Mouse (Mus musculus): ENCODE data around the gene Prcd. TPM values are rescaled to one million over a fixed set of nuclear protein-coding genes. Genes with fewer than 3 reads are reported as not detected.

The Prcd gene
- total and polyA plus RNA-seq, 3 experiments, result not detected

DNA sequence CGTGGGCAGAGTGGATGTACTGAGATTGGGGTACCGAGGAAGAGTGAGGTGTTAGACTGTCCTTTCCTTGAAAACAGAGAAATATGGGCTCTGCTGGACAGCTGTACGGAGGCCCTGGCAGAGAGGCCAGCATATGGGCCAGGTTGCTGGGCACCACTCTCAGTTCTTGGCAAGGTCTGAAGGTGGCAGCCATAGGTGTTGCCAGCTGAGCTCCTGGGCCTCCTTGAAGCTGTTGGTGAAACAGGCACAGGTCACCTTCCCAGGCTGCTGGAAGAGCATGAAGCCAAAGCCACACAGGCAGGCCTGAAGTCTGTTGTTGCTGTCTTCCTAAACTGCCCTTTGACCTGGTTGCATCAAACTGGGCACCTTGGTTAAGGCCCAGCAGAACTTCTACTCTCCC lies 11.6 kb upstream of the Prcd start:
- Histone ChIP-seq H3K9ac (ENCODE audit: insufficient read depth, low read depth) (no peak overlapping the region), H3K79me2 (replicated peaks; ENCODE audit: control insufficient read depth, extremely low read depth, insufficient read depth, poor library complexity, severe bottlenecking) (no peaks in the 10 kb centered on the region), H3K4me2 (ENCODE audit: insufficient read depth, low read depth, poor library complexity, severe bottlenecking) (no peak overlapping the region), H3K27ac (ENCODE audit: insufficient read depth, low read depth) (no peak overlapping the region), H3K9me3 (replicated peaks; ENCODE audit: low read length) (peaks cover 19% of the 10 kb centered on the region), H3K4me3 (replicated peaks in 1 of 3; ENCODE audit: low read depth in 2 of 3, low read length in 2 of 3, poor library complexity in 1 of 3) (no peak overlapping the region), H3K4me1 (ENCODE audit: control insufficient read depth in 1 of 2, insufficient read depth in 2 of 2) (peaks cover 3 to 33% of the 10 kb centered on the region in 2 experiments; a peak in 3 of 4 replicates), H3K27me3 (replicated peaks) (peaks cover 36% of the 10 kb centered on the region), H3K36me3 (replicated peaks in 1 of 2; ENCODE audit: control insufficient read depth in 1 of 2, insufficient read depth in 1 of 2, low read length in 1 of 2) (no peaks in the 10 kb centered on the region)
- dilution Hi-C loops (cut with MboI; ENCODE audit: extremely low pct_ligation_motif_present, extremely low pct_unique_long_range_greater_than_20kb, low sequenced_read_pairs), result no loop called here
- in situ Hi-C loops (cut with MboI; ENCODE audit: low pct_ligation_motif_present, low pct_unique_long_range_greater_than_20kb, low sequenced_read_pairs), result loop anchor here (5.0 to 10.0 kb wide), 2 partner anchors 166 to 413 kb away; no protein-coding TSS in a partner anchor
- DNase-seq (ENCODE audit: extremely low read depth), result no peak
- TF ChIP-seq EP300 (IDR thresholded peaks at IDR 0.05; ENCODE audit: low read length) (no peak), IRF4 (IDR thresholded peaks at IDR 0.05; ENCODE audit: low read depth, low read length) (no peak), MAZ (IDR thresholded peaks at IDR 0.05; ENCODE audit: low read depth, low read length) (no peak), KAT2A (IDR thresholded peaks at IDR 0.05; ENCODE audit: insufficient replicate concordance, low read length) (no peak), POLR2A (IDR thresholded peaks at IDR 0.05; ENCODE audit: low read depth, low read length) (no peak), NRF1 (IDR thresholded peaks at IDR 0.05; ENCODE audit: low read depth, low read length) (no peak), RAD21 (IDR thresholded peaks at IDR 0.05; ENCODE audit: low read depth, low read length) (no peak), MYC (IDR thresholded peaks at IDR 0.05; ENCODE audit: low read depth, low read length) (no peak), USF1 (IDR thresholded peaks at IDR 0.05; ENCODE audit: low read depth, low read length) (no peak), CHD2 (IDR thresholded peaks at IDR 0.05; ENCODE audit: low read length) (no peak), JUN (IDR thresholded peaks at IDR 0.05; ENCODE audit: insufficient read depth, low read depth, low read length) (no peak), SIN3A (IDR thresholded peaks at IDR 0.05; ENCODE audit: low read length) (no peak), MXI1 (IDR thresholded peaks at IDR 0.05; ENCODE audit: low read depth, low read length) (no peak), ETS1 (conservative IDR thresholded peaks at IDR 0.05; ENCODE audit: low read depth, low read length) (no peak), ZC3H11A (IDR thresholded peaks at IDR 0.05; ENCODE audit: low read depth, low read length) (no peak)

GRCm38 (mm10) chr11:116642681-116643578 lies 10.4 kb upstream of the Prcd start:
- Histone ChIP-seq H3K27ac (ENCODE audit: insufficient read depth, low read depth) (no peak overlapping the region), H3K36me3 (replicated peaks in 1 of 2; ENCODE audit: control insufficient read depth in 1 of 2, insufficient read depth in 1 of 2, low read length in 1 of 2) (no peaks in the 10 kb centered on the region), H3K4me3 (replicated peaks in 1 of 3; ENCODE audit: low read depth in 2 of 3, low read length in 2 of 3, poor library complexity in 1 of 3) (no peak overlapping the region), H3K27me3 (replicated peaks) (peaks cover 40% of the 10 kb centered on the region), H3K79me2 (replicated peaks; ENCODE audit: control insufficient read depth, extremely low read depth, insufficient read depth, poor library complexity, severe bottlenecking) (no peaks in the 10 kb centered on the region), H3K9me3 (replicated peaks; ENCODE audit: low read length) (peaks cover 16% of the 10 kb centered on the region), H3K4me1 (ENCODE audit: control insufficient read depth in 1 of 2, insufficient read depth in 2 of 2) (peaks cover 3 to 38% of the 10 kb centered on the region in 2 experiments; a peak in 3 of 4 replicates), H3K4me2 (ENCODE audit: insufficient read depth, low read depth, poor library complexity, severe bottlenecking) (peak overlapping the region; percentile 33), H3K9ac (ENCODE audit: insufficient read depth, low read depth) (no peak overlapping the region)
- in situ Hi-C loops (cut with MboI; ENCODE audit: low pct_ligation_motif_present, low pct_unique_long_range_greater_than_20kb, low sequenced_read_pairs), result loop anchor here (5.0 to 10.0 kb wide), 2 partner anchors 164 to 412 kb away; no protein-coding TSS in a partner anchor
- dilution Hi-C loops (cut with MboI; ENCODE audit: extremely low pct_ligation_motif_present, extremely low pct_unique_long_range_greater_than_20kb, low sequenced_read_pairs), result no loop called here
- DNase-seq (ENCODE audit: extremely low read depth), result peak; percentile 92
- TF ChIP-seq TCF12 (IDR thresholded peaks at IDR 0.05; ENCODE audit: low read depth, low read length), result 0 out of 2 replicates have a peak, but pooled peaks have one; percentile 19
- no peak for TF ChIP-seq CHD2 (IDR thresholded peaks at IDR 0.05; ENCODE audit: low read length)
- 0 out of 2 replicates have a peak, but pooled peaks have one; percentile 56 for TF ChIP-seq MYC (IDR thresholded peaks at IDR 0.05; ENCODE audit: low read depth, low read length)
- TF ChIP-seq ZKSCAN1 (IDR thresholded peaks at IDR 0.05; ENCODE audit: borderline replicate concordance, low read depth, low read length), result no peak
- no peak for TF ChIP-seq PAX5 (IDR thresholded peaks at IDR 0.05; ENCODE audit: low read length)
- no peak for TF ChIP-seq JUN (IDR thresholded peaks at IDR 0.05; ENCODE audit: insufficient read depth, low read depth, low read length)
- peak; percentile 85 for TF ChIP-seq ZC3H11A (IDR thresholded peaks at IDR 0.05; ENCODE audit: low read depth, low read length)
- no peak for TF ChIP-seq RCOR1 (conservative IDR thresholded peaks at IDR 0.05; ENCODE audit: low read depth, low read length)
- TF ChIP-seq ELF1 (IDR thresholded peaks at IDR 0.05; ENCODE audit: low read depth, low read length), result peak; percentile 61; the same call in 1 of the 2 replicates
- TF ChIP-seq KAT2A (IDR thresholded peaks at IDR 0.05; ENCODE audit: insufficient replicate concordance, low read length), result no peak
- TF ChIP-seq HCFC1 (IDR thresholded peaks at IDR 0.05; ENCODE audit: low read depth, low read length), result peak; percentile 13; the same call in 1 of the 2 replicates
- TF ChIP-seq RAD21 (IDR thresholded peaks at IDR 0.05; ENCODE audit: low read depth, low read length), result no peak; the same call in none of the 2 replicates
- no peak; the same call in 1 of the 2 replicates for TF ChIP-seq ZNF384 (IDR thresholded peaks at IDR 0.05; ENCODE audit: low read depth, low read length)
- peak; percentile 86 for TF ChIP-seq IRF4 (IDR thresholded peaks at IDR 0.05; ENCODE audit: low read depth, low read length)
- TF ChIP-seq USF2 (conservative IDR thresholded peaks at IDR 0.05; ENCODE audit: low read depth, low read length), result no peak
- TF ChIP-seq SMC3 (IDR thresholded peaks at IDR 0.05; ENCODE audit: low read depth, low read length), result peak; percentile 95
- TF ChIP-seq NELFE (IDR thresholded peaks at IDR 0.05; ENCODE audit: low read depth, low read length), result peak; percentile 69; the same call in 1 of the 2 replicates
- no peak for TF ChIP-seq MAFK (IDR thresholded peaks at IDR 0.05; ENCODE audit: insufficient replicate concordance, low read length)
- TF ChIP-seq CTCF (conservative IDR thresholded peaks at IDR 0.05 in 1 of 2, IDR thresholded peaks at IDR 0.05 in 1 of 2; ENCODE audit: low read depth in 2 of 2, low read length in 2 of 2), result peak; percentile 89 to 99
- no peak for TF ChIP-seq POLR2AphosphoS2 (IDR thresholded peaks at IDR 0.05; ENCODE audit: low read depth, low read length)
- TF ChIP-seq MAX (IDR thresholded peaks at IDR 0.05; ENCODE audit: low read length), result no peak; the same call in 1 of the 2 replicates
- no peak for TF ChIP-seq CHD1 (IDR thresholded peaks at IDR 0.05; ENCODE audit: low read depth, low read length)
